Mouse (Mus musculus) layer of hippocampus, adult 9-10 months (tissue): ENCODE measurements around the gene Tdp1.

Source experiments
- DNase-seq: peaks from one replicate; pipeline ENCODE4 v3.0.0; 2022; ENCODE audit warnings: low spot score

Gene Tdp1

DNA sequence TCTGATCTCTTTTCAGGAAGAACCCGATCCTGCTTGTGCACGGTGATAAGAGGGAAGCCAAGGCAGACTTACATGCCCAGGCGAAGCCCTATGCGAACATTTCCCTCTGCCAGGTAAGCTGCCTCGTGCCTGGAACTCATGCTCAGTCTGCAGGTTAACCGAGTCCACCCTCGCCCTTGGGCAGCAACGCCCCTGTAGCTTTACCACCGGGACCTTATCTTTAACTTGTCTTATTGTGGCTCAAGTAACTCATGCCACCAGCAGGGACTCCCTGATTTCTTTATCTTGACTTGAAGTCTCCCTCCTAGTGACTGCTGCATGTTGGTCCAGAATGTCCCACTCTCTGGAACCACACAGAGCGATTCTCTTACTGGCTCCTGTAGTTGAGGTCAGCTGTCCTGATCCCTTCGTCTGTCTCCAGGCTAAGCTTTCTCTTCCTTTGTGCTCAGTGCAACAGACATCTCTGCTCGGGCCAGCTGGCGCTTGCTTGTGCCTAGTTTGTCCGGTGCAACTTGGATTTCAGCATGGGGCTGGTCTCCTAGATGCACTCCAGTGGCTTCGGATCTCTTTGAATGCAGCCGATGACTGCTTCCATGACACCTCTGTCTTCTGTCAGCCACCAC lies 14.0 kb downstream of the Tdp1 start:
- no peak for DNase-seq

- DNase-seq = no peak
Observed at GRCm38 (mm10) chr12:99899991-99900390, 15.7 kb downstream of the Tdp1 start.

DNA sequence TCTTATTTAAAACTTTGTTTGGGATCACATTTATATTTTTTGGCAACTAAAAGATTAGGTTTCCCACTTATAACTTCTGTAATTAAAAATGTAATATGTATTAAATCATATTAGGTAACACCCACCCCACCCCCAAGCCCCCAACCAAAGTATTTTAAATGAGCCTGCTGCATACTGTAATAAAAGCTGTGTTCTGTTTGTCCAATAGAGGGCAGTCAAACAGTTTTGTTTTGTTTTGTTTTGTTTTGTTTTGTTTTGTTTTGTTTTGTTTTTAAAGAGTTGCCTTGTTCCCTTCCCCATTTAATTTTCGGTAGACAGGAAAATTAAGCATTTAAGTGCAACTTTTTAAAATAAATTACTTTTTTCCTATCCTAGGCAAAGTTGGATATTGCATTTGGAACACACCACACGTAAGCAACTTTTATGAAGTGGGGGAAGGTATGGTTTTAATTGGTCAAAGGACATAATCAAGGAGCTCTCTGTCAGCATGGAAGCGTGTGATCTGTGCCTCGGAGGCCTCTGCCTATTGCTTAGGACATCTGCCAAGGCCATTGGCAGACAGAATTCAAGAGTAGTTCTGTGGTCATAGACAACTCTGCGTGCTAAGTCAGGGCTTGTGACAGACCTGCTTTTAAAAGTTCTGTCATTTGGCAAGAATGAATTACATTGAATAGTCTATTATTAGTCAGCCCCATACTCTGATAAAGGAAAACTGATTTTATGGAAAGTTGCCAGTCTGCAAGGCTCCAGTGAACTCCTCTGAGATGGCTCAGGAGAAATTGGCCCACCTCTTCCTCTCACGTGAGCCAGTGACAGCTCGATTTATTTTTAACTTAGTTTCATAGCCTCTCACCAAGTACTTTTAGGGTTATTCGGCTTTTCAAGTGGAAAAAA lies 17.9 kb downstream of the Tdp1 start:
- no peak for DNase-seq

DNA sequence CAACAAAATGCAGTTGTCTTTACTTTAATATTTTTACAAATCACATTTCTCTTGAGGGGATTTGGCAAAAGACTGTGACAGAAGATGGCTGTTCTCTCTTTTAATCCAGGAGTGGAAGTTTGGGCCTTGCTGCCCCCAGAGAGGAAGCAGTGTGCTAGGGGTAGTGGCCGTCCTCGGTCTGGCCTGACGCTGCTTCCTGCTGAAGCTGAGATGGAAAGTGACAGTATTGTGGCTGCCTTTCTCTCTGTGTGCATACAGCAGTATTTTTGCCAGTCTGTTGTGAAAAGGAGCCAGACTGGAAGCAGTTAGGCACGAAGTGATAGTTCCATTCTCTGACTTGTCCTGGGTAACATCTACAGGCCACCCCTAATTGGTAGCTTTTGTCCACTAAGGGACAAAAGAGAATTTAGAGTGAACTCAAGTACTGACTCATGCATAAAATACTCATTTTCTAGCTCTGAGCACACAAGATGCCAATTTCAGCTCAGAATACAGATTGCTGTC lies 18.6 kb downstream of the Tdp1 start:
- DNase-seq = no peak

GRCm38 (mm10) chr12:99904537-99904936 lies 20.2 kb downstream of the Tdp1 start:
- no peak for DNase-seq

GRCm38 (mm10) chr12:99911466-99911865 lies 27.1 kb downstream of the Tdp1 start:
- no peak for DNase-seq

DNA sequence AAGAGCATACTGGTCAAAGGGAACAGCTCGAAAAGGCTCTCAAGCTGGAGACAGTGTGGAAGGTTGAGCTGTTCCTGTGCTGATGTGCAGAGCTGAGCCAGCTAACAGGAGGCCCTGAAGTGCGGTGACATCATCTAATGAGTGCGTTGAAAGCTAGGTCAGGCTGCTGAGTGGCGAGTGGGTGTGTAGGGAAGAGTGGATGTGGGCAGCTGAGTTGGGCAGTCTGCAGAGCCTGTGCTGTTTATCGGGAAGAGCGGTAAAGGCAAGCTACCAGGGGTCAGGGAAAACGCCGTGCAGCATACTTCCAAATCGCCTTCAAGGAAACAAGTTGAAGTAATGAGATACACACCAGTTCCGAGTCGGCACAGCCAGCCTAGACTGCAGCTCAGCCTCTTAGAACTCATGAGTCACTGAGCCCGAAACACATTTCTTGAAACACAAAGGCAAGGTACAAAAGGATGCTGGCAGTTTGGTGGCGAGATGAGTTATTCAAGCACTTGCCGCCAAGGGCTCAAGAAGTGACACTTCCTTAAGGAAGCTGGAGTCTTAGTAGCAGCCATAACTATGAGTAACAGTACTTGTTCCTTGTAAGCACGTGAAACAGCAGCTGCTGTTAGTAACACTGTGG lies 33.6 kb downstream of the Tdp1 start:
- no peak for DNase-seq

GRCm38 (mm10) chr12:99919636-99920035 lies 35.3 kb downstream of the Tdp1 start:
- no peak for DNase-seq

GRCm38 (mm10) chr12:99921045-99921444 lies 36.7 kb downstream of the Tdp1 start:
- no peak for DNase-seq

GRCm38 (mm10) chr12:99923131-99923606 lies 38.9 kb downstream of the Tdp1 start:
- DNase-seq = no peak

GRCm38 (mm10) chr12:99923703-99924102 lies 39.4 kb downstream of the Tdp1 start:
- no peak for DNase-seq

GRCm38 (mm10) chr12:99928311-99928710 lies 44.0 kb downstream of the Tdp1 start:
- DNase-seq = no peak

DNA sequence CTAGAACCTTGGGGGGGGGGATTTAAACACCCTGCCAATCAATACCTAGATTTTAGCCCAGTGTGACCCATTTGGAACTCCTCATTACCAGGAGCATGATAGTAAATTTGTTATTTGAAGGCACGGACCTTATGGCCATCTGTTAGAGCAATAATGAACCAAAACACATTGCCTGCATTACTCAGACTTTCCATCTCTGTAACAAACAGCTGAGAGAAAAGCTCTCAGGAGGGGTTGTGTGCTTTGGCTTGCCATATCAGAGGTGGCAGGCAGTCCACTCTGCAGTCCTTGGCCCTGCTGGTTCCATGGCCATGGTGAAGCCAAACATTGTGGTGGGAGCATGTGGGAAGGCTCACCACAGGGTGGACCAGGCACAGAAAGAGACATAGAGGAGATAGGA lies 44.8 kb downstream of the Tdp1 start:
- DNase-seq = no peak

GRCm38 (mm10) chr12:99932245-99932644 lies 47.9 kb downstream of the Tdp1 start:
- no peak for DNase-seq

GRCm38 (mm10) chr12:99933630-99934029 lies 49.3 kb downstream of the Tdp1 start:
- no peak for DNase-seq

DNA sequence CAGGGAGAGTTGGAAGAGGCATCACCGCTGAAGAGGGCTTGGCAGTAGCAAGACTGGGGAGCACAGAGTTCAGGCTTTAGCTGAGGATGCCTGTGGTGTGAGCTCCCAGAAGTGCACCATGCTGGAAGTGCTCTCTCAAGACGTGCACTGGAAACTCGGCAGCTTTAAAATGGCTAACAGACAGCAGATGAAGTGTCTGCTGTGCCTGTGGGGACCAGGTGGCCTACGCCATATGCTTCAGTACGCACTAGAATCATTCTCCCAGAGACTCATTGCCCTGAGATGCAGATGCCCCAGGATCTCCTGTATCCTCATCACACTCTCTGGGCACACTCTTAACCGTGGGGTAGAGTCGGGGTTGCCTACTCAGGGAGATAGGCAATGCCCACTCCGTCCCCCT lies 51.1 kb downstream of the Tdp1 start:
- DNase-seq = no peak

GRCm38 (mm10) chr12:99938476-99938875 lies 54.2 kb downstream of the Tdp1 start:
- DNase-seq = no peak

- no peak for DNase-seq
Observed at GRCm38 (mm10) chr12:99939179-99939578, 54.9 kb downstream of the Tdp1 start.

GRCm38 (mm10) chr12:99940704-99941103 lies 56.4 kb downstream of the Tdp1 start:
- no peak for DNase-seq

- DNase-seq = no peak
Observed at GRCm38 (mm10) chr12:99942441-99942840, 58.1 kb downstream of the Tdp1 start.

DNA sequence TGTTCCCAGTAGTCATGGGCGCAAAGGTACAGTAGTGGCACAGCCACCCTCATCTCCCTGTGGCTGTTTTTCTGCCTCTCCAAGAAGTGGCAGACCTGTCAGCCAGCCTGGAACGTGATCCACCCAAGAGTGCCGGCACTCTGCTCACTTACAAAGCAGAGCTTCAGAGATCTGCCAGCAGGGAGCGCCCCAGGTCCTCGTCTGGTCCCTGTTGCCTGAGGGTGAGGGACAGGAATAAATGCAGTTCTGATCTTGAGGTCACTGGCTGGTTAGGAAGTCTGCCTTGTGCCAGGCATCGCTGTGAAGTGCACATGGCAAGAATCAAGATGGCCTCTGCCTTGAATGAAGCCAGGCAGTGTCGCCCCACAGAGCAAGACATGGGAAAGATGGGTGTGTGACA lies 68.6 kb downstream of the Tdp1 start:
- no peak for DNase-seq

DNA sequence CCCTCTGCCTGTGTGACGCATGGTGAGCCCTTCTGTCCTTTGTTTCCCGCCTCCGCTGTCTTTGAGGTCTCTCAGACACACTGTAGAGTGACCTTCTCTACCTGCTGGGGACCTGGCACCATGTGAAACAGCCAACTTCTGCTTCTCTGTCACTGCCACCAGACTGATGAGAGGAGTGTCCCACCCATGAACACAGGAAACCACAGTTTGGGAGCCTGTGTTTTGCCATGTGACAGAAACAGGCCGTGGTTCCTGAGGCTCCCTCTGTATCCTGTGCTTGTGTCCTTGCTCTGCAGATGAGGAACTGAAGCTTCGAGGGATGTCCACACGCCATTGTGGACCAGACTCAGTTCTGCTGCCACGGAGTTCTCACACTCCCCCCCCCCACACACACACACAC lies 72.1 kb downstream of the Tdp1 start:
- DNase-seq = no peak
